Mouse (Mus musculus) gastrocnemius, postnatal 36 days (tissue): ENCODE data around the gene Hsd3b1. TPM values are rescaled to one million over a fixed set of nuclear protein-coding genes. Genes with fewer than 3 reads are reported as not detected.
"Not testable (repeated sequence)": the region's sequence is repeated elsewhere in the genome, so short reads cannot be mapped to it uniquely, and the experiment has no call there.

Source experiments
- DNase-seq, 2 experiments: peaks; one replicate each; pipeline ENCODE4 v3.0.0; 2022
- intact Hi-C: fragments of 180-260 bp; cut with DNase I; formaldehyde crosslinking; loops from one replicate; pipeline ENCODE4 v1.15.1; 2025
- long read RNA-seq, 2 experiments: library from polyadenylated mRNA; stranded (forward); transcript quantifications; one replicate each; pipeline ENCODE4 v2.0.0; 2021
- total RNA-seq, 2 experiments: library from RNA; stranded (reverse); gene quantifications; 2 replicates each; pipeline ENCODE4 v1.2.3; 2021

The Hsd3b1 gene
- not detected for total RNA-seq
- long read RNA-seq, experiment 1: 0 reads
- long read RNA-seq, experiment 2: 0 reads

DNA sequence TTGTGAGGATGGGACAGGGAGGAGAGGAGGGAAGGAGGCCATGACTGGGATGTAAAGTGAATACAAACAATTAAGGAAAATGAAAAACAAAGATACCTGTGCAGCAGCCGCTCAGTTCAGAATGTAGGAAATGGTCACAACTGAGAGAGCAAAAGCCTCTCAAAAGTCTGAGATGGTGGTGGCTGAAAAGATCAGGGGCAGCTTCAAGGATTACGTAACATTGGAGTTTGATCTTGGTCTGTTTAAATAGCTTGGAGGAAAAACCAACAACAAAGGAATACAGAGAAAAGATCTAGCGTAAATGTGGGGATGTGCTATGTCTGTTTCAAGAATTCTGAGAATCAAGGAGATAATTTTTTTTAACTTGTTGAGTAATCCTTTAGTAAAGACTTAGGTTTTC is at the start of gene Hsd3b1:
TSS of gene Hsd3b1 (minus strand) at position 219 of the 400 bp plus-strand sequence.
- DNase-seq: no peak
- intact Hi-C loops: no loop called here

DNA sequence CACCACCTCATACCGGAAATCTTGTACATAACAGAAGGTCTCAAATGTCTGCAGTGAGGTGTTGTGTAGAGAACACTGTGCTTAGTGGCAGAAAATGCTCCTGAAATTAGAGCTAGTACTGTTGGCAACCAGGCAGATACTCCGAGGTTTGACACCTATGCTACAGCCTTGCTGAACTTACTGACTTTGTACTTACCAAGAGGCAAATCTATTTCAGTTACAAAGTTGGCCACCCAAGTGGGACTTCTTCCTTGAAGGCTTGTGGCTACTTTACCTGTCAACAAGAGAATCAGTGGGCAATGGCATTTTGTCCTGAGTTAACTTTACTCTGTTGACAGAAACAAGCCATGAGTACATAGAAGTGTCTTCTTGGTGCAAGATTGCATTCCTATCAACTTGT is 38.0 kb upstream of the Hsd3b1 start:
- DNase-seq: no peak
- intact Hi-C loops: no loop called here

DNA sequence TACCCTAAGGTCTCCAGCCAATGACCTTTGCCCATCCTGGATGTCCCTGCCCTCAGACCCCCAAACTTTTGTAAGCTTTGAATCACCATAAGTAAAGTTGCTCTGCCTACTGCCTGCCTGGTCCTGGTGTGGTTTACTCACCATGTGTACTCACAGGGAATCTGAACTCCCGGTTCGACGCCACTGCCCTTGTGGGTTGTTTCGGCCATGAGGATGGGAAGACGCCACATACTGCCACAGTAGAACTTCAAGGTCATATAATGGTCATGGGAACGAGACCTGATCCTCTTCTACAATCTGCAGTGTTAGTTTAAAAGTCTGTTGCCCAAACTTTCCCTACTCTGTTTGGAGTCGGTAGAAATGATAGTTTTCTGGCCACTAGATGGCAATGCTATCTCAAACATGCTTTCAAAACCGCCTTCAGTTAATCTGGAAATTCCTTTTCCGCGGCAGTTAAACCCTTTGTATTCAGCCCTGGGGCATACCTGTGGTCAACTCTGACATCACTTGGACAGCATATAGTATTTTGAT is 35.5 kb upstream of the Hsd3b1 start:
- intact Hi-C loops: no loop called here
- DNase-seq: no peak

- no peak for DNase-seq
- intact Hi-C loops: no loop called here
These were observed 33.6 kb upstream of the Hsd3b1 start, which contains the start of gene Hao2 for GRCm38 (mm10) chr3:98893057-98893772. Gene Hao2, minus strand, starts transcription at chr3:98893239.

DNA sequence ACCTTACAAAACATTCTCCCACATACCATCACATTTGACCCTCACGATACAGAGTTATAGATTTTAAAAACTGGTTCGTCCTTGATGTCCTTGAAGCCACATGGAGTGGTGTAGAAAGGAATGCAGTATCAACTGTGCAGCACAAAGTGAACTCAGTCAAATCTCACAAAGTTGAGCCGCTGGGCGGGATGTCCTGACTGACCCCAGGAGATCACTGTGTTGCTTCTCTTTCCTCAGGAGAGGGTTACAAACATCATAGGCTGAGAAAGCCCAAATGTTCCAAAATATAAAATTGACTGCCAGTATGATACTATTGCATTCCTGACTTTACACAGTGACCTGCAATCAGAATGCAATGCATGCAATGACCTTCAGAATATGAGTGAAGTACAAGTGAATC is 30.8 kb upstream of the Hsd3b1 start:
- intact Hi-C loops: no loop called here
- DNase-seq: no peak

DNA sequence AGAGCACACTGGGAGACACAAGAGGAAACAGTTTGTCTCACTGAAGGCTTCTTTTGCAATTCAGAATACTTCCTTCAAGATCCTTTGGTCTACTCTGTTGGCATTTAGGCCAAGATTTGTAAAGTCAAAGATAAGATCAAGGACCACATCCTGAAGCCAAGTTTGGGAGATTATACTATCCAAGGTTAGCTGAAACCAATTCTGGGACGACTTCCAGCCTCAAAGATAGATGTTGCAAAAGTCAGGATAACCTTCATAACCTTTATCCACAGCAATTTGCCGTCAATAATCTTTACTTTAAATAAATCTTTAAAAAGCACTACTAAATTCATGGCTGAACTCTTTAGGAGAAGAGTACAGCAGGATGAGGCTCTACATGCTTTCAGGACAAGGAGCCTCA is 28.6 kb upstream of the Hsd3b1 start:
- no peak for DNase-seq

DNA sequence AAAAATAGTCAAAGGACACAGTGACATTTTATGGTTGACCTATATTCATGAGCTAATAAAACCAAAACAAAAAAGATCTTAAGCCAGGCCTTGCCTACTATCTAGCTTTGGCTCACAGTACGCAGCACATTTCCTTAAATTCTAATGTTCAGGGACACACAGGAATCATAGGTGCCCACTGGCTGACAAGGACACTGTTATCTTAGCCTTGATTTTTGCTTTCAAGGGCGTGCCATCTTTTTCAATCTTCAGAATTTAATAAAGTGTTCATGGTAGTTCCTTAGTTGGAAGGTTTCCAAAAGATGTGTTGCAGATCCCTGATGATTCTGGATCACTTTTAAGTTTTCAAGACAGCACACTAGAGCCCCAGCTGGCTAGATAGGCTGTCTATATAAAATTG is 21.2 kb upstream of the Hsd3b1 start:
- DNase-seq: no peak
- intact Hi-C loops: no loop called here

More for the DNA sequence above, 28.6 kb upstream of the Hsd3b1 start:
- intact Hi-C loops: no loop called here

GRCm38 (mm10) chr3:98880216-98880615 is 20.6 kb upstream of the Hsd3b1 start:
- DNase-seq: no peak
- intact Hi-C loops: no loop called here

GRCm38 (mm10) chr3:98868219-98868618 is 8.6 kb upstream of the Hsd3b1 start:
- no peak for DNase-seq

DNA sequence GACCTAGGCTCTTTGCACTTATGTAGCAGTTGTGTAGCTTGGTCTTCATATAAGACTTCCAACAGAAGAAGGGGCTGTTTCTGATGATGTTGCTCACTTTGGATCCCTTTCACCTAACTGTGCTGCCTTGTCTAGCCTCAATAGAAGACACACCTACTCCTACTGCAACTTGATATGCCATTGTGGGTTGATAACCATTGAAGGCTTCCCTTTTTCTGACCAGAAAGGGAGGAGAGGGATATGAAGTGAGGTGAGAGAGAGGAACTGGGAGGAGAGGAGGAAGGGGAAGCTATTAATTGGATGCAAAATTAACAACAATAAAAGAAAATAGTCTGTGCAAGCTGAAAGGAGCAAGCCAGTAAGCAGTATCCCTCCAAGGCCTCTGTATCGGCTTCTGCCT is 3.2 kb upstream of the Hsd3b1 start:
- intact Hi-C loops: no loop called here
- DNase-seq: no peak

More at GRCm38 (mm10) chr3:98868219-98868618, 8.6 kb upstream of the Hsd3b1 start:
- intact Hi-C loops: no loop called here

GRCm38 (mm10) chr3:98858051-98858450 is 1.5 kb downstream of the Hsd3b1 start:
- intact Hi-C loops: no loop called here
- DNase-seq: no peak

GRCm38 (mm10) chr3:98856892-98857291 is 2.7 kb downstream of the Hsd3b1 start:
- DNase-seq: no peak
- intact Hi-C loops: no loop called here

DNA sequence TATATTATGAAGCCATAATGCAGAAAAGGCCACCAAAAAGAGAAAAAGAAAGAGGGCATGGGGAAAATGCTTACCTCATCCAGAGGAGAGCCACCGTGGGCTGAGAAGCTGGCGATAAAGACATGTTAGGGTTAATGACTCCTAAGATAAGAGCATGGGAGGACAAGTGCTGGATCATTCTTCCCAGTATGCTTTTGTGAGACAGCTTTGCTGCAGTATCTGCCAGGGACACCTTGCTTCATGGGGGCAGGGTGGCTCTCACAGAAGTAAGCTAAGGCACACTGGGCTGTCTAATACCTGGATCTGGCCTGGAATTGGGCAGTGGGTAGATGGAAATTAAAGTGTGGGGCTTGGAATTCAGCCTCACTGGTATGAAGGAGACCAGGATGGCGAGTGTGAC is 4.4 kb downstream of the Hsd3b1 start:
- intact Hi-C loops: no loop called here
- DNase-seq: no peak

- intact Hi-C loops: no loop called here
- no peak for DNase-seq
These were observed 5.9 kb downstream of the Hsd3b1 start for GRCm38 (mm10) chr3:98853685-98854084.

DNA sequence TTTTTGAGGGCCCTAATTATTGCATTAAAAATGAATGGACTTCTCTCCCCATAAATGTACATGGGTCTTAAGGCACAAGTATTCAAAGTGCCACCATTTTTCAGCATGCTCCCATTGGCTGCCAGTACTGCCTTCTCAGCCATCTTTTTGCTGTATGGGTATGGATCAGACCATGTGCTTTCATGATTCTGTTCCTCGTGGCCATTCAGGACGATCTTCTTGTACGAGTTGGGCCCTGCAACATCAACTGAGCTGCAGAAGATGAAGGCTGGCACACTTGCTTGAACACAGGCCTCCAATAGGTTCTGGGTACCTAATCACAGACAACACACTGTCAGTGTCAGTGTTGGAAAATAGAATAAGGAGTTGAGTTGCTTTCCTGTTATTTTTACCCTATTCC is 6.5 kb downstream of the Hsd3b1 start:
- intact Hi-C loops: no loop called here
- no peak for DNase-seq

DNA sequence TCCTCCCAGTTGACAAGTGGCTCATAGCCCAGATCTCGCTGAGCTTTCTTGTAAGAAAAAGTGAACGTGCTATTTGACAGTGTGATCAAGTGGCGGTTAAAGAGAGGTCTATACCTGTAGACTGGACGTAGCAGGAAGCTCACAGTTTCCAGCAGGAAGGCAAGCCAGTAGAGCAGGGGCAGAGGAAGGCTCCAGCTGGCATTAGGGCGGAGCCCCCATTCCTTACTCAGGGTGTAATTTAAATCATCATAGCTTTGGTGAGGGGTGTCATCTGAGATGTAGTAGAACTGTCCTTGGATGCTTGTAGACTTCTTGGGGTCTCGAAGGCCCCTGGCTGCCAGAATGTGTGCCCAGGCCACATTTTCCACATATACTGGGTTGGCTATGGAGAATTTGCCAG is 7.0 kb downstream of the Hsd3b1 start:
- intact Hi-C loops: no loop called here
- DNase-seq: no peak

DNA sequence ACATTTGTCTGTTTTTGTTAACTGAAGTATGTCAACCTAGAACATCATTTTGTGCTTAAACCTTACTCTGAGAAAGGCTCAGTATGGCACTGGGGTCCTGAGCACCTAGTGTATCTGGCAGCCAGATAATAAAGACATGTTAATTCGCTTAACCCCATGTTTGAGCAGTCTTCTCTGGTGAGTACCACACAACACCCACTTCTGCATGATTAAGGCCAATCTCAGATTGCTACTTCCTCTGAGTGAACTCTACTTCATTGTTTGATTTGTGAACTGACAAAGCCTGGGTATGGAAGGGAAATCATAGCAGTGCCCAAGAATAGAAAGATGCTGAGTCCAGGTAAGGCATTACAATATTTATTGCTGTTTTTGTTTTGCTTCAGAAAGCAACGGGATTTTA is 7.7 kb downstream of the Hsd3b1 start:
- intact Hi-C loops: no loop called here
- DNase-seq: no peak

- no peak for DNase-seq
- intact Hi-C loops: no loop called here
These were observed 9.3 kb downstream of the Hsd3b1 start for GRCm38 (mm10) chr3:98850262-98850661.

GRCm38 (mm10) chr3:98848898-98849297 is 10.7 kb downstream of the Hsd3b1 start:
- no peak for DNase-seq
- intact Hi-C loops: no loop called here

GRCm38 (mm10) chr3:98814101-98814670 is 45.4 kb downstream of the Hsd3b1 start, which contains the start of gene Hsd3b6:
Gene Hsd3b6, minus strand, starts transcription at chr3:98814443.
- DNase-seq: no peak
- intact Hi-C loops: no loop called here

- intact Hi-C loops, DNase-seq: not testable (repeated sequence)
These were observed 46.9 kb downstream of the Hsd3b1 start for GRCm38 (mm10) chr3:98812653-98813052.

- intact Hi-C loops, DNase-seq: not testable (repeated sequence)
These were observed 54.6 kb downstream of the Hsd3b1 start for GRCm38 (mm10) chr3:98805032-98805431.
